Mouse (Mus musculus) brain, embryonic 14.5 days (tissue): ENCODE data around the gene Gpr27.

Experiments used
- CTCF ChIP-seq: fragments of 200-500 bp; IDR thresholded peaks from 2 replicates; pipeline ENCODE4 v1.5.1; 2012; ENCODE audit warnings: inconsistent platforms, mild to moderate bottlenecking, moderate library complexity, borderline replicate concordance; ENCODE audit not compliant: insufficient read depth, insufficient read length; ENCODE audit errors: extremely low read depth
- POLR2A ChIP-seq: fragments of 200-500 bp; IDR thresholded peaks from 2 replicates; pipeline ENCODE4 v1.6.1; 2012; ENCODE audit warnings: mild to moderate bottlenecking, inconsistent platforms, borderline replicate concordance; ENCODE audit not compliant: poor library complexity, insufficient read depth, insufficient read length, severe bottlenecking; ENCODE audit errors: extremely low read depth

GRCm38 (mm10) chr6:99674482-99674881, 18.0 kb upstream of the Gpr27 start:
- no peak for TF ChIP-seq POLR2A
- TF ChIP-seq CTCF, result no peak
